Mouse (Mus musculus) heart, postnatal 14 days (tissue): ENCODE results near the gene Lpar5. TPM values are rescaled to one million over a fixed set of nuclear protein-coding genes. Genes with fewer than 3 reads are reported as not detected.

Experiments
- DNase-seq, 2 experiments: peaks; one replicate each; pipeline ENCODE4 v3.0.0; 2021 to 2022
- intact Hi-C: fragments of 180-260 bp; cut with DNase I; formaldehyde crosslinking; loops from one replicate; pipeline ENCODE4 v1.15.1; 2025
- total RNA-seq, 2 experiments: library from RNA; stranded (reverse); gene quantifications; 2 replicates each; pipeline ENCODE4 v1.2.3; 2021

The Lpar5 gene
- total RNA-seq, 2 experiments from 2014 or later = 0.41 to 0.83 TPM

GRCm38 (mm10) chr6:125081797-125082560 is 14.3 kb downstream of the Lpar5 start:
- intact Hi-C loops = loop anchor here (1.0 to 10.0 kb wide), 5 partner anchors 36 to 235 kb away; partner anchors contain the start of genes Gpr162 and Mlf2

GRCm38 (mm10) chr6:125082801-125083386 is 15.2 kb downstream of the Lpar5 start:
- DNase-seq = no peak
- intact Hi-C loops = loop anchor here (1.0 to 10.0 kb wide), 5 partner anchors 37 to 236 kb away; partner anchors contain the start of genes Gpr162 and Mlf2

More at GRCm38 (mm10) chr6:125081797-125082560, 14.3 kb downstream of the Lpar5 start:
- DNase-seq = peak; percentile 91 to 94

GRCm38 (mm10) chr6:125084424-125084823 is 16.7 kb downstream of the Lpar5 start:
- intact Hi-C loops = loop anchor here (5.0 to 10.0 kb wide), 3 partner anchors 150 to 237 kb away; partner anchors contain the start of genes Gpr162 and Mlf2

GRCm38 (mm10) chr6:125087937-125088336 is 20.2 kb downstream of the Lpar5 start:
- intact Hi-C loops = loop anchor here (10.0 kb wide), 1 partner anchor 153 kb away; the partner anchor contains the start of gene Mlf2
- DNase-seq = no peak

More at GRCm38 (mm10) chr6:125084424-125084823, 16.7 kb downstream of the Lpar5 start:
- DNase-seq = peak; percentile 60 to 78

GRCm38 (mm10) chr6:125088561-125089321 is 21.0 kb downstream of the Lpar5 start:
- DNase-seq = peak; percentile 72 to 74
- intact Hi-C loops = loop anchor here (10.0 kb wide), 1 partner anchor 154 kb away; the partner anchor contains the start of gene Mlf2

GRCm38 (mm10) chr6:125089521-125090321 is 22.0 kb downstream of the Lpar5 start:
- DNase-seq = peak; percentile 76 to 77

GRCm38 (mm10) chr6:125090341-125091085 is 22.8 kb downstream of the Lpar5 start:
- intact Hi-C loops = no loop called here
- DNase-seq = no peak

More at GRCm38 (mm10) chr6:125089521-125090321, 22.0 kb downstream of the Lpar5 start:
- intact Hi-C loops = loop anchor here (10.0 kb wide), 1 partner anchor 155 kb away; the partner anchor contains the start of gene Mlf2

- intact Hi-C loops = no loop called here
- DNase-seq = no peak
Observed at GRCm38 (mm10) chr6:125092372-125092771, 24.7 kb downstream of the Lpar5 start.

- intact Hi-C loops = no loop called here
- DNase-seq = no peak
Observed at GRCm38 (mm10) chr6:125094843-125095242, 27.1 kb downstream of the Lpar5 start.

- intact Hi-C loops = no loop called here
- peak; percentile 92 for DNase-seq
Observed at GRCm38 (mm10) chr6:125095391-125096278, 27.9 kb downstream of the Lpar5 start, which contains the start of gene Chd4. TSS of gene Chd4 (plus strand) at chr6:125095981.

- intact Hi-C loops = no loop called here
- no peak for DNase-seq
Observed at GRCm38 (mm10) chr6:125096279-125096596, 28.5 kb downstream of the Lpar5 start.

GRCm38 (mm10) chr6:125096597-125097345 is 29.1 kb downstream of the Lpar5 start:
- intact Hi-C loops = no loop called here
- peak; percentile 75 to 78 for DNase-seq

- no peak for DNase-seq
- intact Hi-C loops = no loop called here
Observed at GRCm38 (mm10) chr6:125097346-125097689, 29.6 kb downstream of the Lpar5 start.

GRCm38 (mm10) chr6:125097951-125098350 is 30.2 kb downstream of the Lpar5 start:
- no peak for DNase-seq
- intact Hi-C loops = no loop called here

- intact Hi-C loops = no loop called here
- no peak for DNase-seq
Observed at GRCm38 (mm10) chr6:125098513-125098912, 30.8 kb downstream of the Lpar5 start.

- intact Hi-C loops = no loop called here
- DNase-seq = peak; percentile 48 to 65
Observed at GRCm38 (mm10) chr6:125099421-125099971, 31.8 kb downstream of the Lpar5 start.

- intact Hi-C loops = loop anchor here (5.0 kb wide), 1 partner anchor 41 kb away; no protein-coding TSS in a partner anchor
- DNase-seq = no peak
Observed at GRCm38 (mm10) chr6:125101444-125101843, 33.7 kb downstream of the Lpar5 start.
